Mouse (Mus musculus) erythroblast, adult 5-6 weeks (primary cell): Measurements from ENCODE around the gene Vps13d. TPM values are rescaled to one million over a fixed set of nuclear protein-coding genes. Genes with fewer than 3 reads are reported as not detected.
A peak's percentile ranks its signal among the peaks of the same experiment; 100 is the strongest.

Experiments
- ATAC-seq: replicated peaks from 2 replicates; pipeline ENCODE4 v1.8.0; 2016; ENCODE audit warnings: moderate number of reproducible peaks, mild to moderate bottlenecking, moderate TSS enrichment, inconsistent platforms; ENCODE audit not compliant: poor library complexity, low FRiP score, severe bottlenecking
- total RNA-seq, 2 experiments: library from RNA; stranded (forward) in 1 of 2; stranded (reverse) in 1 of 2; fragments of 150-400 nt in 1 of 2; fragments of 200-764, 138-1000 nt in 1 of 2; gene quantifications; 2 replicates each; pipeline versions ENCODE4 v1.2.3 to v1.2.4; 2015 to 2017; ENCODE audit warnings: low replicate concordance in 2 of 2

The Vps13d gene
- total RNA-seq, 2 experiments from 2014 or later: 38.5 to 44.2 TPM

DNA sequence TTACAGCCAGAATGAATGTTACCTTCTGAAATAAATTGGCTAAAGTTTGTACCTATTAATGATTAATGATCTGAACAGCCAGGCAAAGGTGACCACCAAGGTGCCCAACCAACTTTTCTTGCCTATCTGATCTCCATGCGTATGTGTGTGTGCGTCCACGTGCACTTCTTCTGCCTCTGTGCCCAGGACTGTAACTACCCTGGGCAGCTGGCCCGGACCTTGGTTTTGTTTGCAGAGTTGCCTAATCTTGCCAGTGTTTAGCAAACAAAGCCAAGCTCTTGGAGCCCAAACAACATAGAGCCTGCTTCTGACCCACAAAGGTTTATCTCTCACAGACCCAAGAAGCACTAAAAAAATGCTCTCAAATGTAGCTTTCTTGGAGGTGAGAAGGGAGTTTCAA is 237.6 kb downstream of the Vps13d start:
- no peak for ATAC-seq

DNA sequence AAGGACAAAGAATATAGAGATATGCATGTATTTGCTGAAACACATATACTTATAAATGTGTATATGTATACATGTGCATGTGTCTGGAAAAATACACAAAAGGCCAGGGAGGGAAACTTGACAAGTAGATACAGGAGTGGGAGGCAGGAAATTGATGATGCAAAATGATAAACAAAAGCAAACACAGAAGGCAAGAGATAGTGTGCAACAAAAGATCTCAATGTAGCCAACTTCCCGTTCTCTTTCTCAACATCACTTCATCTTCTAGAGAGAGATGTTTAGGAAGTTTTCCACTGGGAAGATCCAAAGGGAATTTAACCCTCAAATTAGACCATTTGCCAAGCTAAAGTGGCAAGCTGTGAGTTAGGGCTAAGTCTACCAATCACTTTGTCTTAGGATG is 238.5 kb downstream of the Vps13d start:
- ATAC-seq: no peak

DNA sequence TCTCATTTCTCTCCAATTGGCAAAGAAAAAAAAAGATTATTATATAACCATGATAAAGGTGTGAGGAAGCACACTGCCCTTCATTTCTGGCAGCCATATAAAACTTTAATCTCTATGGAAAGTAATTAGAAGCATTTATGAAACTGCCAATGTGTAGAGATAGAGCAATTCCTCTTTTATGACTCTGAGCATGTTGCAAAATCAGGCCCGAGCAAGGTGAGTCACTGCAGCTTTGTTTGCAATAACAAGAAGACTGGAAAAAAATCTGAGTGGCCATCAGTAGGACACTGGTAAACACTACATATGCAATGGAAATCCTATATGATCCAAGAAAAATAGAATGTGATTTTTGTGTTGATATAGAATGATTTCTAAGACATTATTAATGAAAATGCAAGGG is 238.9 kb downstream of the Vps13d start:
- ATAC-seq: no peak

DNA sequence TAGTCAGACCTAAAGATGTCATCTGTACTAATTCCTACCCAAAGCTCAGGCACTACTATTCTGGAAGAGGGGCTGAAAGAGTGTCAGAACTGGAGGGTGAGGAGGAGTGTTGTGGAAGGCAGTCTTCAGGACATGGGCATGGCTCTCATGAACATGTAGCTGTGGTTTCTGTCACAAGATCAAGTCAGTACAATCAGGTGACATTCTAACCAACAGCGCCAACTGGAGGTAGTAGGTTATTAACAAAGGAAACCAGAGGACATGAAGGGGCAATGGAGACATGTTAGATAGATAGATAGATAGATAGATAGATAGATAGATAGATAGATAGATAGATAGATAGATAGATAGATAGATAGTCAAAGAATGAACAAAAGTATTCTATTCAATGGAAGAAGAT is 241.4 kb downstream of the Vps13d start:
- ATAC-seq: no peak

DNA sequence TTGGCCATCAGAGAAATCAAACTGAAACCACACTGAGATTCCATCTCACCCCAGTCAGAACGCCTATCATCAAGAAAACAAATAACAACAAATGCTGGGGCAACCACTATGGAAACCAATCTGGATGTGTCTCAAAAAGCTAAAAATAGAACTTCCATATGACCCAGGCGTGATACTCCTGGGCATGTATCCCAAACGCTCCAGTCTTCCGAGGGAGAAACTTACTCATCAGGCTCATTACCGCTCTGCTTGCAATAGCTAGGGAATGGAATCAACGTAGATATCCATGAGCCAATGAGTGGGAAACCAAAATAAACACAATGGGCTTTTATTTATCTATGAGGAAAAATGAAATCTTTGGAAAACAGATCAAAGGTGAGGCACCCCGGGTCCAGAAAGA is 242.9 kb downstream of the Vps13d start:
- no peak for ATAC-seq

DNA sequence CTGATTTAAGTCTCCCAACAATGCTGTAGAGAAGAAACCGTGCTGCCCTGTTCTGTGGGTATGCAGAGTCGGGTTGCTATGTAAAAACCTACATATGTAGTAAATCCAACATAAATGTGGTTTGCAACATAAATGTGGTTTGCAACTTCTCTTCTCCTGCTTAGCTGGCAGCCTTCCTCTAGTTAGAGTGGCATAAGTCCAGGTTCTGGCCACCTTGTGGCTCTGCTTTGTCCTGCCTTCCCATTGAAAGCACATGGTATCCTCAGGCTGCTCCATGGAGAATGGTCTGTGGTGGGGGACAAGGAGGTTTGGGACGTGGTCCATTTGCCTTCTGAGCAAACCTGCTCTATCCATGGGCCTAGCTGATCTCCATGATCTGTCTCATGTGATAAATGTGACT is 243.9 kb downstream of the Vps13d start:
- ATAC-seq: no peak

DNA sequence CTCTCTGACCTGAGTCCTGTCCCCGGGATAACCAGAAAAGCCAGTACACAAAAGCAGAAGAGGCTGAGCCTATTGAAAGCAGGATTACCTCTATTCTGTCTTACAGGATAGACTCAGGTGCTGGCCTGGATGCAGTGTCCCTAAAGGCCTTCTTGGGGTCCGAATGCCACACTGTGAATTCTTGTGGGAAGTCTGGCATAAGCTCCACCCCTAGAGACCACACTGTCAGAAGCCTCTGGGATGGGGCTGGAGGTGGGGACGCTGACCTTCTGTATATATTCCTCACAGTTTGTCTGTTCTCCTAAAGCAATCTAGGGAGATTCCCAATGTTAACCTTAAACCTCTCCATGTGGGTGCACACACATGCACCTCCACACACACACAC is 244.5 kb downstream of the Vps13d start:
- no peak; the same call in 1 of the 2 replicates for ATAC-seq

DNA sequence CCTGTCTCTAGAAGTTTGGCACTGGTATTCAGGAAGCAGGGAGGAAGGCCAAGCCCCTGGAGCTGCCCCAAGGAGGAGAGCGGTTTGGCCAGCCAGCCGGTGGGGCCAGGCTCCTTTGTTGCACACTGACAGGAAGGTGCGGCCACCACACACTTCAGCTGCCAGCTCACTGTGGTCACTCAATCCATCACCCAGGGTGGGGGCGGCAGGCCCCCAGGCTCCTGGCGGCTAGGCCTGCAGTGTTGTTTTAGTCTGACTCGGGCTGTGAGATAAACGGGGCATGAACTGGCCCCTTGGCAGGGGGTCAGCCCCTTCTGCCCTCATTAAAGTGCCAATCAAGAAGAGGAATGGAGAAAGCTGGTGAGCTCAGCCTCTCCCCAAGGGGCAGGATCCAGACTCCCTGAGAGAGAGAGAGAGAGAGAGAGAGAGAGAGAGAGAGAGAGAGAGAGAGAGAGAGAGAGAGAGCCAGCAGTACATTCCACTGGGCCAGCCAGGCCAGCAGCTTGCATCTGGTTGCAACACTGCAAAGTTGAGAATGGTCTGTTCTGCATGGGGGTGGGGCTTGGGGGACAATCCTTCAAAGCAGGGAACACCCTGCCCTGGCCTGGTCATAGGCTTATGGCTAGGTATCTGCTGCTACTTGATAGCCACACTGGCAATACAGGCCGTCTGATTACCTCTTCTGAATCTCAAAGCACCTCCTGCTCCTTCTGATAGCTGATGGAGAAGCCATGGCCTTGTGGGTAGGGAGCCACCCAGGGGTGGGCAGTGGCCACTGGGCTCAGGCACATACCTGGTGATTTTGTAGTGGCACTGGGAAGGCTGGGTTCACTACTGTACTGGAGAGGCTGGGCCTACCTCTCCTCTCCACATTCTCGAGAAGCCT is 245.1 kb downstream of the Vps13d start:
- ATAC-seq: peak; percentile 93

DNA sequence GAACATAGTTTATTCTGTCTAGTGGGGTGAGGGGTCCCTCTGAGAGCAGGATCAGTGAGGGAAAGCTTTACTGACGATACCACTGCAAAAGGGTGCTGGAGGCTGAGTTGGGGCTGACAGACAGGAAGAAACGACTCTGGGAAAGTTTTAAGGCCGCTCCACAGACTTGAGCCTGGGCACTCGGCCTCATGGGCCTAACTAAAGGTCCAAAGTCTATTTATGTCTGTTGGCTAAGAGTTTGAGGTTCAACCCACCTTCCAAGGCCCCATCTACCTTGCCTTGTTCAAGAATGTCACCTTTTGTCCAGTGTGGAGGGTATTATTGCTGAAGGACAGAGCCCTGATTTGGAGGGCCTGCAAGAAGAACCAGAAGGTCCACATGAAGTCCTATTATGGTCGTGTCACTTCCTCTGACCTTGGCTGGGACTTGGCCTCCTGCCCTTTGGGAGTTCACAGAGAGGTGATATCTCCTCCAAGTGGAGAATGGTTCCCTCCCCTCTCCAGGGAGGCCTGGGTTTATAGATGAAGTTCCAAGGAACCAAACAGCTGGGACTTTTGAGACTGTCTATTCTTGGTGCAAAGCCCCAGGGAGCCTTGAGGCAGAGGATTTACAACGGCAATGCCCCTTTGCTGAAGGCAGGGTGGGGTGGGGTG is 246.9 kb downstream of the Vps13d start:
- 0 out of 2 replicates have a peak, but pooled peaks have one; percentile 22 for ATAC-seq

DNA sequence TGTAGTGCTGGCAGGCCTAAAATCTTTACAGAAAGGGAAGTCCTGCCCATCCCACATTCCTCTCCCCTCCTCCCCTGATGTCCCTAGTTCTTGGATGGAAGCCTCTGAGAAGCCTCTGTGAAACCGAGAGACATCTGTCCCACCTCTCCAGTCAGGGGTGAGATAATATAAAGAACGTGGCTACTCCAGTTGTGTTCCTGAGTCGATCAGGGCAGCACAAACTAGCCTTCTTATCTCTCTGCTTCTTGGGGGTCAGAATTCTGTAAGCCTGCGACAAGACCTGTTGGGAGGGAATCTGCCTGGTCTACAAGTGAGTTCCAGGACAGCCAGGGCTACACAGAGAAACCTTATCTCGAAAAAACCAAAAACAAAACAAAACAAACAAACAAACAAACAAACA is 251.5 kb downstream of the Vps13d start:
- no peak for ATAC-seq

DNA sequence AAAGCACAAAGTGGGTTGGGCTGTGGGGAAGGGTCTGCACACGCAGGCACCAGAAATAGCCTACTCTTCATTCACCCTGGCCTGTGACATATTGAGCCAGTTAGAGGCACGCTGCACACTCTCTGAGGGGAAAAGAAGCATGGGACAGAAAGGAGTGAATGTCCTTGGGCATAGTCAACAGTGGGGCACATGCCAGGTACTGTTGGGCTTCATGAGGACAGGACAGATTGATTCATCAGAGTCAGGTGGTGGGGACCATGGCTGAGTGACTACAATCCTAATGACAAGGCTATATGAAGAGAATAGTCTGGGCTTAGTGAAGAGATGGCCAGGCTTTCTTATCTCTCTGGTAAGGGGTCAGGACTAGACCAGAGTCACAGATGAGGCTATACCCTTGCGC is 252.4 kb downstream of the Vps13d start:
- ATAC-seq: no peak

DNA sequence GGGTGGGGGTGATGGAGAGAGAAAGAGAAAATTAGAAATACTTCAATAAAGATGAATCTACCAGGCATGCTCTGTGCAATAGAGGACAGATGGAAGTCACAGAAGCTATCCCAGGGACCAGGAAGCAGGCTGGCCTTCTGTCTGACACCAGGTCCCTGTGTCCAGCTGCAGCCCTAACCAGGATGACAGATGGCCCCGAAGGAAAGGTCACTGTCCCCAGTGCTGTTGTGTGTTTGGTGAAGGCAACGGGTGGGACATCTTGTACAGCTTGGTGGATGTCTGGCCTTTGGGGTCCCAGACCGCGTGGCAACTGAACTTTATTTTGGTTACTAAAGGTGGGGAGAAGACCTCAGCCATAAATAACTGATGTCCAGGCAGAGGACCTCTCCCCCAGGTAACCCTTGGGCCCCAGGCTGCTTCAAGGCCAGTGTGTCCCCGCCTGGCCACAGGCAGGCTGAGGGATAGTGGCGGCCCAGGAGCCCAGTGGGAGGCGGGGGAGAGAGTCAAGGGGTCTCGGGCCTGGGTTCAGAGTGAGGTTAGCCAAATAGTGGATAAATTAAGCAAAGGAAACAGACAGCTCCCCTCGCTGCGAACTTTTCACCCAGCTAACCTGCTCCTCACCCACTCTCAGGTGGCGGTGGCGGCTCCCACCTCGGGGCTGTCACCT is 253.9 kb downstream of the Vps13d start:
- no peak for ATAC-seq

DNA sequence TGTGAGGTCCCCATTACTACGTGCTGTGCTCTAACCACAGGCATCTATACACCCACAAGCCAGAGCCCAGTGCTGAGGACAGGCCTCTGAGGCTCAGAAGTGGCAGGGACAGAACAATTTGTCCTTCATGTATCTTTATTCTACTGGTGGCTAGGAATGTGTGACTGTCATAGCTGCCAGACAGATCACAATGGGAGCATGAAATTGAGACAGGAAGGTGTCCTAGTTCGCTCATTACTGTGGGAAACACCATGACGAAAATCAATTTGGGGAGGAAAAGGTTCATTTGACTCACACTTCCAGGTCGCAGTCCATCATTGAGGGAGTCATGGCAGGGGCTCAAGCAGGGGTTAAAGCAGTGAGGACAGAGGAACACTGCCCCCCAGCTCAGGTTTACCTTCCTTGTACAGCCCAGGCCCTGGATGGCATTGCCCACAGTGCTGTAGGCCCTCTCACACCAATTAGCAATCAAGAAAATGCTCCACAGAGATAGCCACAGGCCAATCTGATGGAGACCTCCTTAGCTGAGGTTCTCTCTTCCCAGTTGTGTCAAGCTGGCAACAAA is 254.9 kb downstream of the Vps13d start:
- no peak for ATAC-seq

DNA sequence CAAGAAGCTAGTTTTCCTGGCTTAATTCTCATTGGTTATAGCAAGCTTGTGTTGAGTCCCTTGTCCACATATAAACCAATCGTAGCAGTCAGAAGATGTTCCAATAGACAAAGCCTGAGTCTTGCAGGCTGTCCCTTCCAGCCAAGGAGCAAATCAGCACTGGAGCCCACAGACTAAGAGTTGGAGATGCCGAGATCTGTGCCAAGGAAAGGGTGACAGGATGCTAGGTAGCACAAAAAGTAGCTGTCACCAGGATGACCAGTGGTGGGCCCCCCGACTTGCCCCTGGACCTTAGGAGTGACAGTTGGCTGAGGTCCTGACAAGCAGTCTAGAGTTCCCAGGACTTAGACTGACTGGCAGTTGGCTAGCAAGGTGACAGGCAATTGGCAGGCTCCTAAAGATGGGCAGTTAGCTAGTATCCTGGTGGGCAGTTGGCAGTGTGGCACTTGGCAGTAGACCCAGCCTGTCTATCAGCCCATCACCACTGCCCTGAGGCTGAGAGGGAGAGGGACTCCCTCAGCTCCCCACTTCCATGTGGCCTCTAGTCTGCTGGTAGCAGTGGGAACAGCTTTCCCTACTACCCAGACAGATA is 258.1 kb downstream of the Vps13d start:
- ATAC-seq: no peak

DNA sequence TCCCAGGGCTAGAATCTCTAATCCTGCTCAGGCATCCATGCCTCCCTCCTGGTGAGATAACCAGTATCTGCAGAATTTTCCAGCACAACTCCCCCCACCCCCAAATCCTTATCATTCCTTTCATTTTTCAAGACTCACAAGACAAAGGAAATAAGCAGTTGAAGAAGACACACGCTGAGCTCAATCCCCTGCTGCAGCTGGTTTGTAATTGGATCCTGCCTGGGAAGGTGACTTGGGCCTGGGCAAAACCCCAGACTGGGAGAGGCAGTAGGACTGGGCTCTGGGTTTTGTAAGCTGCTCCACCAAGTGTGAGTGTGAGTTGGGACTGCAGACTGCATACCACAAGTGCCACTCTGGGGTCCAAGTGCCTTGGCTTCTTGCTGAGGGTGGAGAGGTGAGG is 260.3 kb downstream of the Vps13d start:
- no peak for ATAC-seq

DNA sequence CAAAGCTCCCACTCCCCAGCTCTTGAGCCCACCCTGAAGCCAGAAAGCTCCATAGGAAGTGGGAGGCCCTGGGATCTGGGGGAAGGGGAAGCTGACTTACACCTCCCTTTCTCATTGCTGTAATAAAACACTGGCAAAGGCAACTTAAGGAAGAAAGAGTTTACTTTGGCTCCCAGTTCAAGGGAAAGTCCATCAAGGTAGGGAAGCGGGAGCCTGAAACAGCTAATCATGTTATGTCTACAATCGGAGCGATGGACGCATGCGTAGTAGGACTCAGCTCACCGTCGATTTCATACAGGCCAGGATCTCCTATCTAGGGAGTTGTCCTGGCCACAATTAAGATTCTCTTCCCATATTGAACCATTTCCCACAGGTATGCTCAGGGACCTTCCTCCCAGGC is 263.6 kb downstream of the Vps13d start:
- no peak for ATAC-seq

DNA sequence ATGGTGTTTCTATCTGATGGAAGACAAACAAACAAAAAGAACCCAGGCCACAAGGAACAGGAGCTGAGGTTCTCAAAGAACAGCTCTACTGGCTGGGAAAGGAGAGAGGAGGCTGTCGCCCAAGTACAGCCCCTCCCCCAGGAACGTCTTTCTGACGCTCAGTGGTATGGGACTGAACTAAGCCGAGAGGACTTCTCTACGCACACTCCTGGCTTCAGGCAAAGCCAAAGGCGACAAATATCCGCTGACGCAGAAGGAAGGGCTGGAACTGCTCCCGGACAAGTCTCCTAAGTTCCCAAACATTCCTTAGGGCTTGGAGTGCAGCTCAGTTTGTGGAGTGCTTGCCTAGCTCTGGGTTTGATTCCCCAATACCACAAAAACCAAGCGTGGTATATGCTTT is 264.4 kb downstream of the Vps13d start:
- no peak for ATAC-seq

DNA sequence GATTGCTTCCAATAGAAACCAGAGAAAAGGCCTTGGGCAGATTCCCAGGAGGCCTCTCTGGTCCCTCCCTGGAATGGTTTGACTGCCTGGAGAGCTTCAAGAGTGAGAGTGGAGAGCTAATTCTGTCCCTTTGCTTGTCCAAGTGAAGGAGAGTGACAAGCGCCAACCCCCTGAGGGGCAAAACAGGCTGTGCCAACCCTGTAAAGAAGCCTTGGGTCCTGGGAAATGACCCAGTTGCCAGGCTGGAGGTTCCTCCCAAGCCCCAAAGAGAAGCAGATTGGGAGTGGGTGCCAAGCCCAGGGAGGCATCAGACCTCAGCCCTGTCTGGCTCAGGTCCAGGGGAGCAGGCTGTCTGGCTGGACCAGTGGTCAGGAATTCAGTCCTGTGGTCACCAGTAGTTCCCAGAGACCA is 265.0 kb downstream of the Vps13d start:
- ATAC-seq: no peak

DNA sequence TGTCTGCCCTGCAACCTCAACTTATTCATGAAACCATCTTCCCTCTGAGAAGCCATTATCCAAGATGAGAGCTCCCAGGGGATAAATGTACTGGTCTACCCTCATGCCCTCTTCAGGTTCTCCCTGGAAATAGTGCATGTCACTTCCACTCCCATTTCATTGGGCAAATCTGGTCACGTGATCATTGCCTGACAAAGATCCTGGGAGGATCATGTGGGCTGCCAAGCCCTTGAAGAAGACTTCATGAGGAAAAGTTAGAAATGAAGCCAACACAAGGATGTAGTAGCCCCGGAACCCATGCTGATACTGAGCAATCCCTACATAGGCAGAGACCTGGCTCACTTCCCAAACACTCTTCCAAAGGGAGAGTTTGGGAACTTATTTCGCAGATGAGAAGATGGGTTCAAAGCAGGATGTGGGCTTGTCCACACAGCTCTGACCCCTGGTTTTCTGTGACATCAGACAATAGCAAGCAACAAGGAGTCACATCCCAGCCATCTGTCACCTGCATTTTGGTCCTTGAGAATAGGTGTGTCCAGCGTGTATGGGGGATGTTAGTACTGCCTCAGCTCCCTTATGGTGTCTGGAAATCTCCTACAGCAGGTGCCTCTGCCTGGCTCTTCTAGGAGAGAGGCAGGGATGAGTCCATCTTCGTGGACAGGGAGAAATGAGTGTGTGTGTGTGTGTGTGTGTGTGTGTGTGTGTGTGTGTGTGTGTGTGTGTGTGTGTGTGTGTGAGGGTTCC is 265.9 kb downstream of the Vps13d start:
- no peak for ATAC-seq
